Mouse (Mus musculus) stomach, embryonic 15.5 days (tissue): ENCODE measurements around the gene Psmb8. TPM values are rescaled to one million over a fixed set of nuclear protein-coding genes. Genes with fewer than 3 reads are reported as not detected.

Source experiments
- ATAC-seq: fragments of 200-750 bp; cut with Nextera tagmentation; 2 replicates; pipeline ENCODE4 v1.8.0; 2017; ENCODE audit warnings: low read depth, moderate number of reproducible peaks, moderate TSS enrichment; ENCODE audit not compliant: insufficient read depth, low FRiP score
- H3K27ac ChIP-seq: fragments of 300-500 bp; sonication (generic); 2 replicates; pipeline ENCODE4 v1.5.1; 2015; ENCODE audit warnings: mild to moderate bottlenecking, inconsistent platforms
- H3K27me3 ChIP-seq: fragments of 300-500 bp; sonication (generic); replicated peaks from 2 replicates; pipeline ENCODE4 v1.6.1; 2015; ENCODE audit warnings: inconsistent platforms
- H3K36me3 ChIP-seq: fragments of 300-500 bp; sonication (generic); 2 replicates; pipeline ENCODE4 v1.6.1; 2015; ENCODE audit warnings: inconsistent platforms
- H3K4me1 ChIP-seq: fragments of 300-500 bp; sonication (generic); 2 replicates; pipeline ENCODE4 v1.6.1; 2015; ENCODE audit warnings: inconsistent platforms
- H3K4me2 ChIP-seq: fragments of 300-500 bp; sonication (generic); 2 replicates; pipeline ENCODE4 v1.6.1; 2015; ENCODE audit warnings: mild to moderate bottlenecking, inconsistent platforms
- H3K4me3 ChIP-seq: fragments of 300-500 bp; sonication (generic); replicated peaks from 2 replicates; pipeline ENCODE4 v1.5.1; 2015; ENCODE audit warnings: inconsistent platforms
- H3K9ac ChIP-seq: fragments of 300-500 bp; sonication (generic); 2 replicates; pipeline ENCODE4 v1.6.1; 2015; ENCODE audit warnings: inconsistent platforms
- H3K9me3 ChIP-seq: fragments of 300-500 bp; sonication (generic); 2 replicates; pipeline ENCODE4 v1.6.1; 2016; ENCODE audit warnings: inconsistent platforms
- WGBS: fragments of 180-500 bp; shearing (Covaris S2); methylation state at CpG from one replicate; pipeline ENCODE4 v1.1.7; 2015; 5-methylcytosine and 5-hydroxymethylcytosine counted together
- polyA plus RNA-seq: library from polyadenylated mRNA; unstranded; fragments of >200 nt; fragmentation: Nextera tagmentation; extraction: Ambion mirVana; gene quantifications from 2 replicates; pipeline ENCODE4 v1.2.1, GENCODE M21; 2015

Gene Psmb8
- polyA plus RNA-seq, 1 experiment from 2014 or later = 14.6 TPM

DNA sequence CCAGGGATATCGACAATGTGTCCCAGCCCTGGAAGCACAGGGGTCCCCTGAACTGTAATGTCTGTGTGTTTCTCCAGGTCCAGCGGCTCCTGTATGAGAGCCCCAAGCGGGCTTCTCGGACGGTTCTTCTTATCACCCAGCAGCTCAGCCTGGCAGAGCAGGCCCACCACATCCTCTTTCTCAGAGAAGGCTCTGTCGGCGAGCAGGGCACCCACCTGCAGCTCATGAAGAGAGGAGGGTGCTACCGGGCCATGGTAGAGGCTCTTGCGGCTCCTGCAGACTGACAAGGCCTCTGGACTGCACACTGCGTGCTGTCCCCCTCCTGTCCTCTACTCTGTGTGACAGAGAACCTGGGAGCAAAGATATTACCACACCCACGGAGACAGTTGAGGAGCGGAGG lies 1.0 kb upstream of the Psmb8 start:
- H3K4me1 ChIP-seq = peaks cover 10% of the 10 kb centered on the region
- WGBS = 45% methylated on average over 12 of the region's 12 CpGs
- H3K27ac ChIP-seq = no peak overlapping the region
- no peak for ATAC-seq
- H3K4me3 ChIP-seq = no peak overlapping the region
- H3K9me3 ChIP-seq = no peaks in the 10 kb centered on the region
- peaks cover 42% of the 10 kb centered on the region for H3K27me3 ChIP-seq
- H3K9ac ChIP-seq = no peak overlapping the region
- no peaks in the 10 kb centered on the region for H3K36me3 ChIP-seq
- H3K4me2 ChIP-seq = no peak overlapping the region

DNA sequence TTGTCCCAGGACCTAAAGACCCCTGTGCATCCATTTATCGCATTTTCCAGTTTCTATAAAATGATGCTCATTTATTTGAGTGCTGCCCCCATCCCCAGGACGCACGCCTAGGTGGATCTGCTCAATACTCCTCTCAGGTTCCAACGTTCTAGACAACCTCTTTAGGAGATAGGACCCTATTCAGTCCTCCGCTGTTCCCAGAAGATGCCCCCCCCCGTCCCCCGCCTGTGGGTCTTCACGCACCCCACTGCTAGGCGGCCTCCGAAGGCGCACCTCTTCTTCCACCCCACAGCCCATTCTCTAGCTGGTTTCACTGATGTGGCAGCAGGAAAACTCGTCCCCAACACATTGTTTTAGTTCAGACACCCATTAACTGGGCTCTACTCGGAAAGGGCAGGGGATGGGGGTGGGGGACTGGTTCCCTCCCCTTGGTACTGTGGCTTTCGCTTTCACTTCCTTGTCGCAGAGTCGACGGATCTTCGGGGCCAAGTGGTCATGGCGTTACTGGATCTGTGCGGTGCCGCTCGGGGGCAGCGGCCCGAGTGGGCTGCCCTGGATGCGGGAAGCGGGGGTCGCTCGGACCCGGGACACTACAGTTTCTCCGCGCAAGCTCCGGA lies 491 bp downstream of the Psmb8 start:
- Histone ChIP-seq H3K4me1 (peaks cover 10% of the 10 kb centered on the region), H3K9me3 (no peaks in the 10 kb centered on the region), H3K4me2 (peak overlapping the region; percentile 78), H3K4me3 (peak overlapping the region; percentile 49), H3K27ac (no peak overlapping the region), H3K27me3 (peaks cover 37% of the 10 kb centered on the region), H3K9ac (peak overlapping the region; percentile 17), H3K36me3 (no peaks in the 10 kb centered on the region)
- WGBS = 1% methylated on average over 32 of the region's 32 CpGs
- no peak; the same call in 1 of the 2 replicates for ATAC-seq

DNA sequence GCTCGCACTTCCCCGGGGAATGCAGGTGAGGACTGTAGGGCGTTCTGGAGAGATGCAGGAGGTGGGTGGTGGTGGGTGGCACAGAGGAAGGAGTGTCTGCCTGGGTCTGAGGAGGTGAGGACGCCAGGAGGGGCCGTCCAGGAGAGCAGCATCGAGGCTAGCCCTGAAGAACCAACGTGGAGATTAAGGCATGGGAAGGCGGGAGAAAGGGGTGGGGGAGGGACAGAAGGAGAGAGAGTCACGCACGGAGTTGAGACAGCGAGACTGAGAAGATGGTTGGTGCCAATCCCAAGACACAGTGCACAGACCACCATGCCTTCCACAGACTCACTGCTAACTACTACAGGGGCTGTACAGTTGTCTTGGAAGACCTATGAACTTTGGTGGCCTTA lies 996 bp downstream of the Psmb8 start:
- no peak for ATAC-seq
- Histone ChIP-seq H3K27me3 (peaks cover 34% of the 10 kb centered on the region), H3K4me3 (peak overlapping the region; percentile 49), H3K27ac (no peak overlapping the region), H3K4me2 (peak overlapping the region; percentile 78), H3K9me3 (no peaks in the 10 kb centered on the region), H3K36me3 (no peaks in the 10 kb centered on the region), H3K4me1 (peaks cover 10% of the 10 kb centered on the region), H3K9ac (no peak overlapping the region)
- 7% methylated on average over 11 of the region's 11 CpGs for WGBS

DNA sequence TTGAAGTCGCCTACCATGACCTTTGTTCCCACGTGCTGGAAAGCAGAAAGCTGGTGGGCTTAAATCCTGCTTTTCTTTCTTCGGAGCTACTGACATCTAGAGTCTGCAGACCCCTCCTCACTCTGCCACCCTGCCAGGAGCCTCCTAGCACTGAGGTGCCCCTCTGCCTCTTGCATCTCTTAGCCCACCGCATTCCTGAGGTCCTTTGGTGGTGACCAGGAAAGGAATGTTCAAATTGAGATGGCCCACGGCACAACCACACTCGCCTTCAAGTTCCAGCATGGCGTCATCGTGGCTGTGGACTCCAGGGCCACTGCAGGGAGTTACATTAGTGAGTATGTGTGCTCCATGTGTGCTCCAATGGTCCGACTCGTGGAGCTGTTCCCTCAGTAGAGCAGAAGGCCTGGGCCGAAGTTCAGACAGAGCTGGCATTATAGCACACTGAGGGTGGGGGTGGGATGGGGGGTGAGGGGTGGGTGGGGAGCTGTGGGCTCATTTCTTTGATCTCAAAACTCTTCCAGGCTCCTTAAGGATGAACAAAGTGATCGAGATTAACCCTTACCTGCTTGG lies 1.6 kb downstream of the Psmb8 start:
- no peak for ATAC-seq

DNA sequence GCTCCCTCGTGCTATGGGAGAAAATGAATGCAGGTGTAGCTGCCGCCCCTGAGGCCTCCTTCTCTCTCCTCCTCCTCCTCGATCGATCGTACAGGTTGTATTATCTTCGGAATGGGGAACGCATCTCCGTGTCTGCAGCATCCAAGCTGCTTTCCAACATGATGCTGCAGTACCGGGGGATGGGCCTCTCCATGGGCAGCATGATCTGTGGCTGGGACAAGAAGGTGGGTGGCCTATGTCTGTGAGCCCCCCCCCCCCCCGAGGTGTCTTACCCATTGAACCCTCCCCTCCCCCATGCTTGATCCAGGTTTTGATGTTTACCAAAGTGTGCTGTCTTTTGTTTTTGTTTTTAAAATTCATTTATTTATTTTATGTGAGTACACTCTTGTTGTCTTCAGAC lies 2.5 kb downstream of the Psmb8 start:
- H3K4me3 ChIP-seq = no peak overlapping the region
- H3K4me1 ChIP-seq = peaks cover 12% of the 10 kb centered on the region
- H3K9me3 ChIP-seq = no peaks in the 10 kb centered on the region
- H3K9ac ChIP-seq = no peak overlapping the region
- peaks cover 24% of the 10 kb centered on the region for H3K27me3 ChIP-seq
- H3K27ac ChIP-seq = no peak overlapping the region
- 85% methylated on average over 10 of the region's 10 CpGs for WGBS
- H3K36me3 ChIP-seq = no peaks in the 10 kb centered on the region
- ATAC-seq = no peak
- no peak overlapping the region for H3K4me2 ChIP-seq

More for the DNA sequence above, 1.6 kb downstream of the Psmb8 start:
- no peak overlapping the region for H3K4me2 ChIP-seq
- H3K4me3 ChIP-seq = no peak overlapping the region
- no peak overlapping the region for H3K27ac ChIP-seq
- H3K27me3 ChIP-seq = peaks cover 28% of the 10 kb centered on the region
- 72% methylated on average over 12 of the region's 12 CpGs for WGBS
- no peak overlapping the region for H3K9ac ChIP-seq
- H3K4me1 ChIP-seq = peaks cover 10% of the 10 kb centered on the region
- no peaks in the 10 kb centered on the region for H3K9me3 ChIP-seq
- no peaks in the 10 kb centered on the region for H3K36me3 ChIP-seq

DNA sequence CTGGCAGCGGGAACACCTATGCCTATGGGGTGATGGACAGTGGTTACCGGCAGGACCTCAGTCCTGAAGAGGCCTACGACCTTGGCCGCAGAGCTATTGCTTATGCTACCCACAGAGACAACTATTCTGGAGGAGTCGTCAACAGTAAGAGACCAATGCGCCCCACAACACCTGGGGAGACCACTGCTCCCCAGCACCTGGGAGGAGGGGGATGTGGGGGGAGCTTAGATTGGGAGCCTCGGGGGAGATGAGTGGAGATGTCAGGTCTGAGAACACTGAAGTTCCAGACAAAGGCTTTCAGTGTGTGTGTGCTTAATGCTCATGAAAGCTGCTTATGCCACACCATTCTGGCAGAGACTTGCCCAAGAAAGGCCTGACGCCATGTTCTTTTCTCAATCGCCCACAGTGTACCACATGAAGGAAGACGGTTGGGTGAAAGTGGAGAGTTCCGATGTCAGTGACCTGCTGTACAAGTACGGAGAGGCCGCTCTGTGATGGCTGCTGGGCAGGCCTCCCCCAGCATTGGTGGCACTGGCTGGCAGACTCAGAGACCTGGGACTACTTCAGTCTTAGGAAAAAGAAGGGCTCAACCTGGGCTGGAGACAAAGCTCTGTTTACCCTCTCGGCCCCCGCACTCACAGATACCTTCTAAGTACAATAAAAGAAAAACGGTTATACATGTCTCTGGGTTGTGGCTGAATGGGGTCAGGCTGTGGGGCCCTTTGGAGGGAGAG lies 3.4 kb downstream of the Psmb8 start:
- no peaks in the 10 kb centered on the region for H3K36me3 ChIP-seq
- H3K27ac ChIP-seq = no peak overlapping the region
- WGBS = 84% methylated on average over 16 of the region's 16 CpGs
- no peaks in the 10 kb centered on the region for H3K9me3 ChIP-seq
- ATAC-seq = no peak
- H3K4me2 ChIP-seq = no peak overlapping the region
- peaks cover 21% of the 10 kb centered on the region for H3K27me3 ChIP-seq
- no peak overlapping the region for H3K9ac ChIP-seq
- peaks cover 19% of the 10 kb centered on the region for H3K4me1 ChIP-seq
- no peak overlapping the region for H3K4me3 ChIP-seq

DNA sequence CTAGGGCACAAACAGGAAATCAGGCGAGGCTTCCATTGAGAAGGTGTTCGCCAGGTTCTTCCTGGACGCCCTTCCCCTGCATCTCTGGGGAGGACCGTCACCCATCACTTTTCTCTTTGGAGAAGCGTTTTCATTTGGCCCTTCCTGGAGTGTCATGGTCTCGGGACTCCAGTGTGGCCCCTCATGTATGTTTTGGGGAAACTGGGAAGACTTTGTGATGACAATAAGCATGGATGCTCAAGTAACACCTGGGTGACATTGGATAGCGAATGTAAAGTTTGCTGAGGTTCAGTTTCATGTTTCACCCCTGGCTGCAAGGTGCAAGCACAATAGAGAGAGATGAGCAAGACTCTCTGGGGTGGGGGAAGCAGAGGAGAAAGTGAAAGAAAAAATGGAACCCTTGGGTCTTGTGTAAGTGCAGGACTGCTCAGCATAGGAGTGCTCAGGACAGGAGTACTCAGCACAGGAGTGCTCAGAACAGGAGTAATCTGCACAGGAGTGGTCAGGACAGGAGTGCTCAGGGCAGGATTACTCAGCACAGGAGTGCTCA lies 4.1 kb downstream of the Psmb8 start:
- Histone ChIP-seq H3K4me1 (peaks cover 19% of the 10 kb centered on the region), H3K9ac (no peak overlapping the region), H3K36me3 (no peaks in the 10 kb centered on the region), H3K27ac (no peak overlapping the region), H3K4me2 (no peak overlapping the region), H3K4me3 (no peak overlapping the region), H3K27me3 (peaks cover 20% of the 10 kb centered on the region), H3K9me3 (no peaks in the 10 kb centered on the region)
- ATAC-seq = no peak
- WGBS = 68% methylated on average over 7 of the region's 7 CpGs

DNA sequence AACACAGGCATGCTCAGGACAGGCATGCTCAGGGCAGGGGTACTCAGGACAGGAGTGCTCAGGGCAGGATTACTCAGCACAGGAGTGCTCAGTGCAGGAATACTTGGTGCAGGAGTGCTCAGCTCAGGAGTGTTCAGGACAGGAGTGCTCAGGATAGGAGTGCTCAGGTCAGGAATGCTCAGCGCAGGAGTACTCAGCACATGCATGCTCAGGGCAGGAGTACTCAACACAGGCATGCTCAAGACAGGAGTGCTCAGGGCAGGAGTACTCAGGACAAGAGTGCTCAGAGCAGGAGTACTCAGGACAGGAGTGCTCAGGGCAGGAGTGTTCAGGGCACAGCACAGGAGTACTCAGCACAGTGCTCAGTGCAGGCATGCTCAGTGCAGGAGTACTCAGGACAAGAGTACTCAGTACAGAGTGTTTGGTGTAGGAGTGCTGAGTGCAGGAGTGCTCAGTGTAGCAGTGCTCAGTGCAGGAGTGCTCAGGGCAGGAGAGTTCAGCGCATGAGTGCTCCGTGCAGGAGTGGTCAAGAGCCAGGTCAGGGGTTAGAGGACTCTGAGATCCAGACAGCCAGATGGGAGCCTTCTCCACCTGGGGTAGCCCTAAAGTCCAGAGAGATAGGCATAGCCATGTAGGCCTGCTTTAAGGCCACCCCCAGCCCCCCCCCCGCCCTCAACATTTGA lies 5.4 kb downstream of the Psmb8 start:
- ATAC-seq = peak; percentile 16; the same call in 1 of the 2 replicates

DNA sequence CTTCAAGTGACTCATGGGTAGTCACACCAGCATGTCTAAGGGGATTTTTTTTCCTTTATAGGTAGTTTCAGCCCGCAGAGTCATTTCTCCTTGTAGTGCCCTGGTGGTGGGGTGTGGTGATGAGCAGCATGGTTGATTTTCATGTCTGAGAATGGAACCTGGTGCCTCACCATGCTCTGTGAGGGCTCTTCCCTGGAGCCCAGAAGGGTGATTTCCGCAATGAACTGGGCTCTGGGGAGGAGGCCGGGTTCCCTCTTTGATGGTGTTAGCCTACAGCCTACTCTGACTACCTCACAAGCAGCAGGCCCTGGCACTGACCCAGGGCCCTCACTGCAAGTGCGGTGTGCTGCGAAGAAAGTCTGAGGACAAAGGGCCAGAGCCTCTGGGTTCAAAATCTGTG lies 5.9 kb downstream of the Psmb8 start, which contains the start of gene Tap2:
Tap2 (plus strand) TSS at position 84 of the 400 bp plus-strand sequence.
- Histone ChIP-seq H3K9me3 (no peaks in the 10 kb centered on the region), H3K27me3 (peaks cover 9% of the 10 kb centered on the region; the same call in 1 of the 2 replicates), H3K9ac (peak within 1 kb of the TSS; percentile 68), H3K4me3 (peak within 1 kb of the TSS; percentile 74), H3K4me1 (peaks cover 10% of the 10 kb centered on the region; the same call in 1 of the 2 replicates), H3K27ac (no peak within 1 kb of the TSS), H3K4me2 (peak within 1 kb of the TSS; percentile 88), H3K36me3 (no peaks in the 10 kb centered on the region)
- no peak for ATAC-seq
- WGBS = 81% methylated on average over 5 of the region's 5 CpGs

More for the DNA sequence above, 5.4 kb downstream of the Psmb8 start:
- Histone ChIP-seq H3K27me3 (peaks cover 13% of the 10 kb centered on the region; the same call in 1 of the 2 replicates), H3K36me3 (no peaks in the 10 kb centered on the region), H3K9ac (no peak overlapping the region), H3K4me3 (no peak overlapping the region), H3K4me1 (peaks cover 15% of the 10 kb centered on the region), H3K4me2 (no peak overlapping the region), H3K27ac (no peak overlapping the region), H3K9me3 (no peaks in the 10 kb centered on the region)
- WGBS = 74% methylated on average over 4 of the region's 4 CpGs

DNA sequence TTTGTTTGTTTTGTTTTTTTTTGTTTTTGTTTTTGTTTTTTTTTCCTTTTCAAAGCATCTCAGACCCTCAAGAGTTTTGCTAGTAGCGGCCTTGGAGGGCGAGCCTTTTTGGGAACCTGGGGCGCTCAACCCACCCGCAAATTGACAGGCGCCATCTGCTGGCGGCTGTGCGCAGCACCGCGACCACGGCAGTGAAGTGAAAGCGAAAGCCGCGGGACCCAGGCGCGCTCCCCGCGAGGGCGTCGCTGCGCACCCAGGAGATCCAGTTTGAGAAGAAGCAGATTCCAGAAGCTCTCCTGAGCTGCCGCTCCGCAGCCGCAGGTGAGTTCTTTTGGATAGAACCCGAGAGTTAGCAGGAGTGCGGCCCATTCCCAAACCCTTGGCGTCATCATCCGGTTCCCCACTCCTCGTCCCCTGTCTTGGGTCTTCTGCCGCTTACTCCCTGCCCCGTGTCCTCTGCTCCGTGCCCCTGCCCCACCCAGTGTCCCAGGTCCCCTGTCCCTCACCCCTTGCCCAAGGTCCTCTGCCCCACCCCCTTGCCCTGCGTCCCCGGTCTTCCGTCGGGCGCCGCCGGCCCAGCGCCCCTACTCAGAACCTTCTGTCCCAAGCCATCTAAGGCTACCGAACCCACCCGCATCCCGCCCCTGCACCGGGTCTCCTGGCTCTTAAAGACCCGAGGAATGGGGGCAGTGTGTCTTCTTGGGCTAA lies 6.9 kb downstream of the Psmb8 start:
- Histone ChIP-seq H3K4me1 (peaks cover 9% of the 10 kb centered on the region; the same call in 1 of the 2 replicates), H3K36me3 (no peaks in the 10 kb centered on the region), H3K9me3 (no peaks in the 10 kb centered on the region), H3K27ac (no peak overlapping the region), H3K9ac (peak overlapping the region; percentile 68), H3K4me3 (peak overlapping the region; percentile 74), H3K27me3 (peaks cover 16% of the 10 kb centered on the region; the same call in 1 of the 2 replicates), H3K4me2 (peak overlapping the region; percentile 88)
- ATAC-seq = peak; percentile 67
- WGBS = 1% methylated on average over 44 of the region's 44 CpGs
